Mouse (Mus musculus): Measurements from ENCODE around the gene Naa25. TPM values are rescaled to one million over a fixed set of nuclear protein-coding genes. Genes with fewer than 3 reads are reported as not detected.
A peak's percentile ranks its signal among the peaks of the same experiment; 100 is the strongest.

The Naa25 gene
- polyA plus RNA-seq, 1 experiment, result 22.3 TPM

DNA sequence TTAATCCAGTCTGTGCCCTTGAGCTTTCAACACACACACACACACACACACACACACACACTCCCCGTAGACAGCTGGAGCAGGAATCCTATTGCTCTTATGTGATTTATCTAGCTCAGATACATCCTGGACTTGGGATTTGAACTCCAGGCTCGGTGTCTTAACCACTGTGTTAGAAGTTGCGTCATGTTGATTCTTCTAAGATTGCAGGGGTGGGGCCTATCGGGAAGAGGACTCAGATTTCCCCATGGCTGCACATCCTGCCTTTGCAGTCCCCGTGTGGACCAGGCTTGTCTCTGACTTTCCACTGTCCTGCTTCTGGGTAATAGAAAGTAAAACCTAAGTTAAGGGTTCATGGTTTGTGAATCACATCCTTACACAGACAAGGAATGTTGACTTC, 2.3 kb downstream of the Naa25 start:
- Histone ChIP-seq H3K4me1 (ENCODE audit: control insufficient read depth, insufficient read depth, low read length) (peaks cover 2% of the 10 kb centered on the region; the same call in 1 of the 2 replicates), H3K4me3 (replicated peaks; ENCODE audit: control insufficient read depth, low read depth, low read length) (no peak overlapping the region), H3K27ac (ENCODE audit: control insufficient read depth, insufficient read depth, low read depth, low read length, poor library complexity) (peak overlapping the region; percentile 12; the same call in 1 of the 2 replicates)
- TF ChIP-seq POLR2A (IDR thresholded peaks at IDR 0.05; ENCODE audit: borderline replicate concordance, control insufficient read depth, low read depth, low read length) (no peak), CTCF (IDR thresholded peaks at IDR 0.05; ENCODE audit: control insufficient read depth, insufficient read depth, low read length) (no peak)
- 31% methylated on average over 5 of the region's 5 CpGs for WGBS

DNA sequence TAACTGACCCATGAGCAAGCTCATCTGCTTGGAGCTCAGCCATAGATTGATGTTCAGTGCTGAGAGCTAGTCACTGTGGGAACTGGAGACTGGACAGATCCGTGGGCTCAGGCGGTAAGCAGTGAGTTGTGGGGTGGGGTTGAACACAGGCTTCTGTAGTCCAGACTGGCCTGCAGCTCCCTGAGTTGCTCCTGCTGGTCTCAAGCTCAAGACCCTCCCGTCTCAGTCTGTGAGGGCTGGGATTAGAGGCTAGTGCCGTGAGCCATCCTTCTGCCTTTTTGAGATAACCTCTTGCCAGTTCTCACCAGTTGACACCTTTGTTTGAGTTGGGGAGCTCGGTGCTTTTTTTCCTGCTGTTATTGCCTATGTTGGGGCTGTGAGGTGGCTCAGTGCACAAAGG, 3.1 kb downstream of the Naa25 start:
- no peak for TF ChIP-seq POLR2A (IDR thresholded peaks at IDR 0.05; ENCODE audit: borderline replicate concordance, control insufficient read depth, low read depth, low read length)
- TF ChIP-seq CTCF (IDR thresholded peaks at IDR 0.05; ENCODE audit: control insufficient read depth, insufficient read depth, low read length), result no peak
- Histone ChIP-seq H3K4me1 (ENCODE audit: control insufficient read depth, insufficient read depth, low read length) (peaks cover 2% of the 10 kb centered on the region; the same call in 1 of the 2 replicates), H3K27ac (ENCODE audit: control insufficient read depth, insufficient read depth, low read depth, low read length, poor library complexity) (no peak overlapping the region), H3K4me3 (replicated peaks; ENCODE audit: control insufficient read depth, low read depth, low read length) (no peak overlapping the region)
- WGBS, result 61% methylated on average over 5 of the region's 5 CpGs

- Histone ChIP-seq H3K4me3 (replicated peaks; ENCODE audit: control insufficient read depth, low read depth, low read length) (no peak overlapping the region), H3K4me1 (ENCODE audit: control insufficient read depth, insufficient read depth, low read length) (no peaks in the 10 kb centered on the region; the same call in 1 of the 2 replicates), H3K27ac (ENCODE audit: control insufficient read depth, insufficient read depth, low read depth, low read length, poor library complexity) (no peak overlapping the region)
- 92% methylated on average over 8 of the region's 8 CpGs for WGBS
- TF ChIP-seq CTCF (IDR thresholded peaks at IDR 0.05; ENCODE audit: control insufficient read depth, insufficient read depth, low read length), result no peak
- no peak for TF ChIP-seq POLR2A (IDR thresholded peaks at IDR 0.05; ENCODE audit: borderline replicate concordance, control insufficient read depth, low read depth, low read length)
These were observed 10.1 kb downstream of the Naa25 start for GRCm38 (mm10) chr5:121407856-121408255.

- H3K4me1 ChIP-seq (ENCODE audit: control insufficient read depth, insufficient read depth, low read length), result no peaks in the 10 kb centered on the region; the same call in 1 of the 2 replicates
- 87% methylated on average over 4 of the region's 4 CpGs for WGBS
- no peak for TF ChIP-seq CTCF (IDR thresholded peaks at IDR 0.05; ENCODE audit: control insufficient read depth, insufficient read depth, low read length)
- no peak for TF ChIP-seq POLR2A (IDR thresholded peaks at IDR 0.05; ENCODE audit: borderline replicate concordance, control insufficient read depth, low read depth, low read length)
- H3K27ac ChIP-seq (ENCODE audit: control insufficient read depth, insufficient read depth, low read depth, low read length, poor library complexity), result no peak overlapping the region
- no peak overlapping the region for H3K4me3 ChIP-seq (replicated peaks; ENCODE audit: control insufficient read depth, low read depth, low read length)
These were observed 13.2 kb downstream of the Naa25 start for GRCm38 (mm10) chr5:121410975-121411374.

- 88% methylated on average over 9 of the region's 9 CpGs for WGBS
- Histone ChIP-seq H3K27ac (ENCODE audit: control insufficient read depth, insufficient read depth, low read depth, low read length, poor library complexity) (no peak overlapping the region), H3K4me1 (ENCODE audit: control insufficient read depth, insufficient read depth, low read length) (no peaks in the 10 kb centered on the region), H3K4me3 (replicated peaks; ENCODE audit: control insufficient read depth, low read depth, low read length) (no peak overlapping the region)
- TF ChIP-seq POLR2A (IDR thresholded peaks at IDR 0.05; ENCODE audit: borderline replicate concordance, control insufficient read depth, low read depth, low read length) (no peak), CTCF (IDR thresholded peaks at IDR 0.05; ENCODE audit: control insufficient read depth, insufficient read depth, low read length) (no peak)
These were observed 23.0 kb downstream of the Naa25 start for GRCm38 (mm10) chr5:121420721-121421120.

GRCm38 (mm10) chr5:121422787-121423186, 25.1 kb downstream of the Naa25 start:
- no peaks in the 10 kb centered on the region for H3K4me1 ChIP-seq (ENCODE audit: control insufficient read depth, insufficient read depth, low read length)
- no peak overlapping the region for H3K27ac ChIP-seq (ENCODE audit: control insufficient read depth, insufficient read depth, low read depth, low read length, poor library complexity)
- TF ChIP-seq CTCF (IDR thresholded peaks at IDR 0.05; ENCODE audit: control insufficient read depth, insufficient read depth, low read length) (no peak), POLR2A (IDR thresholded peaks at IDR 0.05; ENCODE audit: borderline replicate concordance, control insufficient read depth, low read depth, low read length) (no peak)
- WGBS, result 90% methylated on average over 6 of the region's 6 CpGs
- no peak overlapping the region for H3K4me3 ChIP-seq (replicated peaks; ENCODE audit: control insufficient read depth, low read depth, low read length)

DNA sequence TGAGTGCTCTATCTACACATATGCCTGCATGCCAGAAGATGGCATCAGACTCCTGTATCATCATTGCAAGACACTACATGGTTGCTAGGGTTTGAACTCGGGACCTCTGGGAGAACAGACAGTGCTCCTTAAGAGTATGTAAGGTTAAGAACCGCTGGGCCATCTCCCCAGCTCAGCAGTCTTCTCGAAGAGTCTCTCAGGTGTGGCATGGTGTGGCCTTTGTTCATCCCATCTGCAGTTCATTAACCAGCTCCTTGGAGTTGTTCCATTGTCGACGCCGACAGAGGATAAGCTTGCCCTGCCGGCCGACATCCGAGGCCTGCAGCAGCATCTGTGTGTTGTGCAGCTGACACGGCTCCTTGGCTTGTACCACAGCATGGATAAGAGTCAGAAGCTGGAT, 25.6 kb downstream of the Naa25 start:
- no peak overlapping the region for H3K4me3 ChIP-seq (replicated peaks; ENCODE audit: control insufficient read depth, low read depth, low read length)
- no peak for TF ChIP-seq CTCF (IDR thresholded peaks at IDR 0.05; ENCODE audit: control insufficient read depth, insufficient read depth, low read length)
- no peak for TF ChIP-seq POLR2A (IDR thresholded peaks at IDR 0.05; ENCODE audit: borderline replicate concordance, control insufficient read depth, low read depth, low read length)
- 92% methylated on average over 10 of the region's 10 CpGs for WGBS
- no peaks in the 10 kb centered on the region for H3K4me1 ChIP-seq (ENCODE audit: control insufficient read depth, insufficient read depth, low read length)
- H3K27ac ChIP-seq (ENCODE audit: control insufficient read depth, insufficient read depth, low read depth, low read length, poor library complexity), result no peak overlapping the region

GRCm38 (mm10) chr5:121428954-121429353, 31.2 kb downstream of the Naa25 start:
- 89% methylated on average over 3 of the region's 3 CpGs for WGBS
- TF ChIP-seq POLR2A (IDR thresholded peaks at IDR 0.05; ENCODE audit: borderline replicate concordance, control insufficient read depth, low read depth, low read length), result no peak
- TF ChIP-seq CTCF (IDR thresholded peaks at IDR 0.05; ENCODE audit: control insufficient read depth, insufficient read depth, low read length), result no peak
- H3K27ac ChIP-seq (ENCODE audit: control insufficient read depth, insufficient read depth, low read depth, low read length, poor library complexity), result no peak overlapping the region
- H3K4me3 ChIP-seq (replicated peaks; ENCODE audit: control insufficient read depth, low read depth, low read length), result no peak overlapping the region
- H3K4me1 ChIP-seq (ENCODE audit: control insufficient read depth, insufficient read depth, low read length), result no peaks in the 10 kb centered on the region

DNA sequence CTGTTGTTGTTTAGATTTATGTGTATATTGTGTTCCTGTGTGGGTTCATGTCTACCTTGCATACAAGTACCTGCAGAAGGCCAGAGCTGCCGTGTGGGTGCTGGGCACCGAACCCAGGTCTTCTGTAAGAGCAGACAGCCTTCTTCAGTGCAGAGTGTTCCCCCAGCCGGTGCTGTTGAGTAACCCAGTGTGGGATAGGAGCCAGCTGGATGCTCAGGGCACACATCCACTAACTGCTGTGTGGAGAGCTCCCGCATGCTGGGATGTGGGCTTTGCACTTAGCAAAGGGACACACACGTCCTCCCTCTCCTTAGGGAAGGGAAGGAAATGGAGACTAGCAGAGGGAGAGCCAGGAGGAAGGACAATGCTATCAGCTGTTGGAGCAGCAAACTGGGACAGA, 40.4 kb downstream of the Naa25 start:
- H3K4me1 ChIP-seq (ENCODE audit: control insufficient read depth, insufficient read depth, low read length), result 0 out of 2 replicates have a peak, but pooled peaks cover 1% of the 10 kb centered on the region
- no peak overlapping the region; the same call in 1 of the 2 replicates for H3K27ac ChIP-seq (ENCODE audit: control insufficient read depth, insufficient read depth, low read depth, low read length, poor library complexity)
- WGBS, result 78% methylated on average over 5 of the region's 5 CpGs
- no peak for TF ChIP-seq POLR2A (IDR thresholded peaks at IDR 0.05; ENCODE audit: borderline replicate concordance, control insufficient read depth, low read depth, low read length)
- no peak overlapping the region for H3K4me3 ChIP-seq (replicated peaks; ENCODE audit: control insufficient read depth, low read depth, low read length)

Measured in bone marrow, adult 2 months (tissue).